Mouse (Mus musculus): ENCODE measurements around the gene Myo1d.

Myo1d gene

GRCm38 (mm10) chr11:80614949-80615725 lies 164.7 kb downstream of the Myo1d start:
- DNase-seq (ENCODE audit: low spot score), result no peak

- DNase-seq (ENCODE audit: low spot score), result peak; percentile 50
Observed at GRCm38 (mm10) chr11:80614418-80614817, 165.4 kb downstream of the Myo1d start.

DNA sequence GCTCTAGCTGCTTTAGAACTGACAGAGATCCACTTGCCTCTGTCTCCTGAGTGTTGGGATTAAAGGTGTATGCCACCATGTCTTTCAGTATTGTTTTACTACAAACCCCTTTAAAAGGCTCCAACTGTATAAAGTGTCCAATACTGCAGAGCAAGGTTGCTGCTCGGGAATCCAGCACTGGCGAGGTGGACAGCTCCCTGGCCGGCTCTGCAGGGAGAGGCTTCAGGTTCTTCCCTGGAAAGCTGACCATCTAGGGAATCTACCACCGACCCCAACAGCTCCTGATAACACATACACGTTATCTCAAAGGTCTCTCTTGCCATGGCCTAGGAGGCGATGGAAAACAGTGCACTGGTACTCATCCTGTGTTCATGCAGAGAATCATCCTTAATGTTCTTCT lies 166.3 kb downstream of the Myo1d start:
- DNase-seq (ENCODE audit: low spot score), result no peak

DNA sequence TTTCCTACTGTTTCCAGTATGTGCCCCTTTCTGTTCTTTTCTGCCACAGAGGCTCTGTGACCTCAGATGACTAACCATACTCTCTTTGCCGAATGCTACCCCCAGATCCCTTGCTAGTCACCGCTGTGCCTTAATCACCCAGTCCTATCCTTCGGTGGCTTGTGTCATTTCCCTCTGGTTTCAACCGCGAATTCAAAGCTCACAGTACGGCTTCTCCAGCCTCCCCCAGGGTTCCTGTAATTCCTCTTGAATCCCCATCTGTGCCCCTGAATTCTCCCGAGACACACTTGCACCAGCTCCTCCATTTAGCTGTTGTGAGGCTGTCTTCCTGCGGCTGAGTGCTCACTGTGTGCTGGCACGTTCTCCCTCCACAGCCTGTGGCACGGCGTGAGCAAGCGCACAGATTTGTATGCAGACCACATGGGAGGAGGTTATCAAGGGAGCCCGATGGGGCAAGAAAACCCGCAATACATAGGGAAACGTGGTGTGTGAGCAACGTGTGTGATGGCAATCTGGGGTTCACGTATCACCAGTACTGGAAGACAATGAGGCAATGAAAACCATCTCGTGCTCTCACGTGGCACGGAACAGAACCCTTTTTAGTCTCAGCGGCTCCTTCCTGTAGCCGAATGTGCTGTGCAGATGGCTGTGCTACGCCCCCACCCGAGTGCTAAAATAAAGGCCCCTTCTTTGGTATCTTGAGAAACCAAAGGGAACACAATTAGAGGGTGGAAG lies 177.0 kb downstream of the Myo1d start:
- peak; percentile 43 for DNase-seq (ENCODE audit: low spot score)

DNA sequence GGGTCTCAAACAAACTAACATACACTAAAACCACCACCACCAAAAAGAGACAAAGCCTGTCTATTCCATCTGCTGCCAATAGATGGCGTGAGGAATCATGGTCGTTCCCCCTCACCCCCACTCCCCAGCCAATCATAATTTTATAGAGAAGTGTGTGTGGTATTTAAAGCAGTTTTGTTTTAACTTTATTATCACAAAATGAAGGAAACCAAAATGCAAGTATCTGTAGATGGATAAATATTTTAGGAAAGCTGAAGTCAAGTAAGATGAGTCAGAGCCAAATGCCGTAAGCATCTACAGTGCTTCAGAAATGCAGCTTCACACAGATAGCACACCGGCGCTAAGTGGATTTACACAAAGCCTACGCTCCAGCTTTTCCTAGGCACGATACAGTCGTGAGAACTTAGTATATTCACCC lies 177.8 kb downstream of the Myo1d start:
- peak; percentile 18 for DNase-seq (ENCODE audit: low spot score)

DNA sequence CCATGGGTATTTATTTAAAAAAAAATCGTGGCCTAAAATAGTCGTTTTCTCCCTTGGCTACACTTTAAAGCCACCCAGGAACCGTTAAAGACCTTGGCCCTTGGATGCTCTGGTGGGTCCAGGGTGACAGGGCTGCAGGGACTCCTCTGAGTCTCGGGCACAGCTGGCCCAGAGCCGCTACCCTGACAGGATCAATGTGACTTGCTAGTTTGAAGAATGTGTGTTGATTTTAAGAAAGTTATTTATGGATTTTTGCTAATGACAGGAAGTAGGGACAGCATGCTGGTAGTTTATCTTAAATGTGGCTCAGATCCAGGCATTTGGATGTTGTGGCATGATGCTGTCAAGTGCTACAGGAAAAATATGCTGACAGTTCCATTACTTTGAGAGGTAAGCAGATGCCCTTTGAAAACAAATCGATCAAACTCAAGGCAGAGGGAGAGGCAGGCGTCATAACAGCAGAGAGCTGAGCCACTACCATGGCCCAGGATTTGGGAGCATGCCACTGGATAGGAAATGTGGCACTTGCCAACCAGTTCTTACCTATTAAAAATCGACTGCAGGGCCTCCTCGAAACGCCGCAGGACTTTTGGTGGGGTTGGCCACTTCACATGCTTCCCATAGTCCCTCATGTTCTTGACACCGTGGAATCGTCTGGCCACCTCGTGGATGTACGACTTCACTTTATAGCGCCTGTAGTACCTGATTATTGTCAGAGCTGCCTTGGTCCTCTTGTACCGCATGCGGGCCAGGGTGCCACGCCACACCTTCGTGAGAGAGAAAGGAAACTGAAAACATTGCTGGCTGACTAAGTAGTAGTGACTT lies 178.6 kb downstream of the Myo1d start:
- no peak for DNase-seq (ENCODE audit: low spot score)

DNA sequence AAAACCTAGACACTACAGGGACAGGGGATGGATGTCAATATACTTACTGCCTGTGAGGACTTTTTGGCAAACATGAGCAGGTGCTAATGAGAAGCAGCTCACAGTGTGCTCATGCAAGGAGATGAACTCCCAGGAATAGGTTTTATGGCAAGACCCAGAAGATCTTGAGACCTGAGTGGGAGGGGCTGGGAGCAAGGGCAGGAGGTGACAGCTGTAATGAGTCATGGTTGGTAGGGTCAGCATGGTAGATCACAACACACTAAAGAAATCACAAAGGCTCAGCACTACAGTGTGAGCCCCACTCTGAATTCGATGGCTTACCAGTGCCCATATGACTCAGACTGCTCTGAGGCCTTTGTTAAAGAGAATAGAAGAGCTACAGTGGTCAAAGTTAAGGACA lies 184.3 kb downstream of the Myo1d start:
- no peak for DNase-seq (ENCODE audit: low spot score)

DNA sequence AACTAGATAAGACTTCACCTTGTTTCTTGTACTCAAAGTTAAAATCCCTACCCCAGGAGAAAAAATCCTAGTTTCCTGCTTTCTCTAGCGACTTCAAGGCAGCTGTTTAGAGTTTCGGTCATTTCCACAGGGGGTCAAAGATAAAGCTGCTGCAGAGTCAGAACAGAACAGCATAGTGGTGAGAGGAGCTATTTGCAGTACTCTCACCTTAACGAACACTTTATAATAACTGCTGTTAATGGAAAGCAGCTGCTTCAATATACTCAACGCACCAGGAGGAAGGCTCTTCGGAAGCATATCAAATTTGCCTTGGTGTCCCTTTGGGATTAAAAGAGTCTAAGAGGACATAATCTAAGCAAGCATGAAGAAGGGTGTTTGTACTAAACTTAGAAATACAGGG lies 190.4 kb downstream of the Myo1d start:
- DNase-seq (ENCODE audit: low spot score), result no peak

DNA sequence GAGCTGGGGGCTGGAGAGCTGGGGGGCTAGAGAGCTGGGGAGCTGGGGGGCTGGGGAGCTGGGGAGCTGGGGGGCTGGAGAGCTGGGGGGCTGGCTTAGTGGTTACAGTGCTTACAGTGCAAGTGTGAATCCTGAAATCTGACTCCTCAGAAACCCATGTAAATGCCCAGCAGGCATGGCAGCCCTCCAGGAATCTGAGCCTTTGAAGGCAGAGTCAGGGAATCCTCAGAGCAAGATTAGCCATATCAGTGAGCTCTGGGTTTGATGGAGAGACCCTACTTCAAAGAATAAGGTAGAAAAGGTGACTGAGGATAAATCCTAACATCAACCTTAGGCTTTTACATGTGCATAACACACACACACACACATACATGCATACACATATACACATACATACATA lies 194.1 kb downstream of the Myo1d start:
- DNase-seq (ENCODE audit: low spot score), result no peak

GRCm38 (mm10) chr11:80585211-80585610 lies 194.6 kb downstream of the Myo1d start:
- DNase-seq (ENCODE audit: low spot score), result no peak

GRCm38 (mm10) chr11:80580494-80580893 lies 199.3 kb downstream of the Myo1d start:
- DNase-seq (ENCODE audit: low spot score), result no peak

- DNase-seq (ENCODE audit: low spot score), result no peak
Observed at GRCm38 (mm10) chr11:80577747-80578640, 201.8 kb downstream of the Myo1d start.

DNA sequence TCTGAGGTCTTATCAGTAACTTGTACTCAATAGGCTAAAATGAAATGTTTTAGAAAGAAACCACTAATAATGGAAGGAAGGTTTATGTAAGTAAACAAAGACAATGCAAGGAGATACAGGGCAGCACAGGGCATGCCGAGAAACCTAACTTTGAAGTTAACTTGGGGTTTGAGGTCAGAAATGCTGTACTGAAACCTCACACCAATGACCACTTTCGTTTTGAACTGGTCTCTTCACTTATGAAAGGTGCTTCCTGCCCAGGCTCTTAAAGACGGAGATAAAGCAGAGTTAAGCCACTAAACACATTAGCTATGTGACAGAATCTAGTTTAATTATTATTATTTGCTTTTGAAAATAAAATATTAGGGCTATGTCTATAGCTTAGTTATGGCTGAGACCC lies 204.0 kb downstream of the Myo1d start:
- DNase-seq (ENCODE audit: low spot score), result no peak

DNA sequence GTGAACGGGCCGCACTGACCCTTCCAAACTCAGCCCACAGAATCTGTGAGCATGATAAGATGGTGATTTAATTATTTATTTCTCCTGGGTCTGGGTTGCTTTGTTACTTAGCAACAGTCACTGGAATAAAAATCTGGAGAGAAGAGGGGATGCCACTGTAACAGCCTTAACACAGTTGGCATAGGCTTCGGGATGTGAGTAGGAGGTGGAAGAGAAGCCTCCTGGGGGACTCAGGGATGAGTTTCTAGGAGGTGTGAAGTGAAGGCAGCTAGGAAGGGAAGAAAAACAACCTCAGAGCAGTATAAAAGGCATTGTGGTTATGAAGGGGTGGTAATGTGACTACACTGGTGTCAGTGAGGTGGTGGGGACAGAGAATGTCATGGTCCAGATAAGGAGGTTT lies 213.5 kb downstream of the Myo1d start:
- no peak for DNase-seq (ENCODE audit: low spot score)

DNA sequence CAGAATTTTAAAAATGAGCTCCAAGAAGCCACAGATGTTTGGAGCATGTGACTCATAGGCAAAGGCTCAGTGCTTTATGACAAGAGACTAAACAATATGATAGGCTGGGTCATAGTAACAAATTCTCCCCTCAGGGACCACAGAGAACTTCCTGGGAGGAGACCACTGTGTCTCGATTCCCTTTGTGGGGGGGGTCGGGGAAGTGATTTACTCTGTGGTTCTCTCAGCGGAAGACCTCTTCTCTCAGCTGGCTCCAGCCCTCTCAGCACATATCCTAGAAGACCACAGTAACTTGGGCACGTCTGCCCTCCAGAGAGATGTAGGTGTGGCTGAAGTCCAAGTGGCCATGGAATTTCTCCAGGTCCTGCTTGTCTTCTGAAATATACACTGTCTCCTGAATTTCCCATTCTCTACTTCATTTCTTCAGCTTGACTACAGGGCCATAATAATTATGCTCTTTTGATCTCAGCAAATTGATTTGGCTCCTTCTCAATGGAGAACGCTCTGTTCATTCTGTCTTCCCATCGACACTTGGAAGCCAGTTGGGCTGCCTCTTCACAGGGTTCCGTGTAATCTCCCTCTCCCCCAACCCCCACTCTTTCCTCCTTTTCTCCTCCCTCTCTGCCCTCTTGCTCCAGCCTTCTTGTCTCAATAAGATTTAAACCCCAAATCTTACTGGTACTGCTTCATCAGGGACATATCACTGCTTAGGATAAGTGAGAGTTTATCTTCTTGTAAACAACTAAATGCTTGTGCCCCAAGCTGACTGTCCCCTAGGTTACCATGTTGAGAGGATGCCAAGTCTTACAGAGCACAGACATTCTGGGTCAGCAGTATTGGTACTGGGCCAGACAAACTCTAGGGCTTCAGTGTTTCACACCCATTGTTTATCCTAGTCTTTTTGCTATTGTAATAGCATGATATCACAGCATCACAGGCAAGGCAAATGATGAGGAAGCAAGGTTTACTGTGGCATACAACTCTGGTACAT lies 214.6 kb downstream of the Myo1d start:
- no peak for DNase-seq (ENCODE audit: low spot score)

DNA sequence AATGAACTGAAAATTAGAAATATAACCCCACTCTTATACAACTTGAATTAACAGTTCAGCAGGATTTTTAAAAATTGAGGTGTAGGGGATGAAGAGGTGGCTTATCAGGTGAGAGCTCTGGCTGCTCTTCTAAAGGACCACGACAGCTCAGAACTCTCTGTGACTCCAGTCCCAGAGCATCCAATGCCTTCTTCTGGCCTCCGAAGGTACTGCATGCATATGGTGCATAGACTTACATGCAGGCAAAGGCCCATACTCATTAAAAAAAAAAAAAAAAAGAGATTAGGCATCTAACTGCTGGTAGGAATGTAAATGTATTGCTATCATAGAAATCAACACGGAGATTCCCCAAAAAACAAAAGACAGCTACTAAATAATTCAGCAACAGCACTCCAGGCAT lies 217.3 kb downstream of the Myo1d start:
- peak; percentile 47 for DNase-seq (ENCODE audit: low spot score)

DNA sequence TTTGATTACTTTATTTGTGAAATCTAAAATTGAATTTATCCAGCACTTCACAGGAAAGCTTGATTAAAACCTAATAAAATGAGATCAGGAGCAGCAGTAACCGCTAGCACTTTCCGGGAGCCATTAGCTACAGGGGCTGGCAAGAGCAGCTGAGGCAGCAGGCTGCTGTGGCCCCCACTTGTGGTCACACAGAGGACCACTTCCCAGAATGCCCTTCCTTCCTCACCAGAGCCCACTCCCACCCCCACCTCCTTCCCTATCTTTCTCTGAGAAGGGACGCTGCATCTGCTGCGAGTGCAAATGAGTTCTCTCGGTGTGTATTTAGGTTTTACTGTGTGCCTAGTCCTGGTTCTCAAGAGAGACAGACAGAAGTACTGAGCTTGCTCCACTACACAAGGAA lies 219.1 kb downstream of the Myo1d start:
- no peak for DNase-seq (ENCODE audit: low spot score)

DNA sequence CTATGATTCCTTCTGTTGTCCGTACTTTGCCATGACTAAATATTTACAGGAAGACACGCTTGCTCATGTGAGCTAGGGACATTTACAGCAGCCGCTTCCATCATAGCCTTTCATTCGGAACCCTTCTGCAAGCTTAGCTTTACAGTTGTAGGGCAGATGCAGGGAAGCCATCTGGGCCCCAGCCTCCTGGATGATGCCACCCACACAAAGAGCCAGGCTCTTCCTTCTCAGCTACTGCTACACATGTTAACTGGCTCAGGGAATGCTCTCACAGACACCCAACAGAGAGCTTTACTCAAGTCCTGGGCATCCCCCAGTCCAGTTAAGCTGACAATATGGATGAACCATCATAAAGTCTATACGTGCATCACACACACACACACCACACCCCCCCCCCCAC lies 224.4 kb downstream of the Myo1d start:
- DNase-seq (ENCODE audit: low spot score), result no peak

DNA sequence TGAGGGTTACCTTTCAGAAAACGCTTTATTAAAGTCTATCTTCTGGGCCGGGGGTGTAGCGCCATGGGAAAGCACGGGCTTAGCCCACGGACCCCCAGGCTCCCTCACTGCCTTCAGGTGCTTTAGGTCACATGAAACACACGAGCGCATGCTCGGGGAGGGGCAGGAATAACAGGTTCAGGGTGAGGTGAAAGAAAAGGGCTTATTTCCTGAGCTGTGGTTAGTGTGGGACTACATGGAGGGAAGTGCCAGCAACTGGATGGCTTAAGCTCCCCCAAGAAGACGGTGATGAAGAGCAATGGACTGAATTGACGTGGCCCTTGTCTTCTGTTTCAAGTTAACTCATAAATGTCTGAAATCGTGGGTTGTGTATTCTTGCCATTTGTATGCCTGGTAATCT lies 226.8 kb downstream of the Myo1d start:
- DNase-seq (ENCODE audit: low spot score), result no peak

- DNase-seq (ENCODE audit: low spot score), result no peak
Observed at GRCm38 (mm10) chr11:80551634-80552033, 228.2 kb downstream of the Myo1d start.
